Mouse (Mus musculus) left cerebral cortex, postnatal 10 days (tissue): ENCODE results near the gene Pop4. TPM values are rescaled to one million over a fixed set of nuclear protein-coding genes. Genes with fewer than 3 reads are reported as not detected.

Experiments used
- DNase-seq, 2 experiments: peaks; one replicate each; pipeline ENCODE4 v3.0.0; 2021 to 2022; ENCODE audit warnings: low spot score in 2 of 2, mixed read lengths in 1 of 2; ENCODE audit errors: extremely low spot score in 1 of 2
- intact Hi-C: fragments of 180-260 bp; cut with DNase I; formaldehyde crosslinking; loops from one replicate; pipeline ENCODE4 v1.15.1; 2025
- total RNA-seq, 2 experiments: library from RNA; stranded (reverse); gene quantifications; 2 replicates each; pipeline ENCODE4 v1.2.3; 2021

The Pop4 gene
- total RNA-seq, 2 experiments from 2014 or later, result 31.4 to 35.7 TPM

GRCm38 (mm10) chr7:38226226-38226625, 45.0 kb downstream of the Pop4 start:
- no peak for DNase-seq
- intact Hi-C loops, result no loop called here

- no peak for DNase-seq
- intact Hi-C loops, result no loop called here
Measured at GRCm38 (mm10) chr7:38224577-38225369, 46.5 kb downstream of the Pop4 start.

GRCm38 (mm10) chr7:38220866-38221265, 50.4 kb downstream of the Pop4 start:
- DNase-seq, result no peak
- intact Hi-C loops, result no loop called here

- DNase-seq, result no peak
- intact Hi-C loops, result no loop called here
Measured at GRCm38 (mm10) chr7:38219526-38219925, 51.7 kb downstream of the Pop4 start.

- no peak for DNase-seq
- intact Hi-C loops, result no loop called here
Measured at GRCm38 (mm10) chr7:38218631-38219367, 52.4 kb downstream of the Pop4 start.

- intact Hi-C loops, result no loop called here
- peak; percentile 51 to 80 for DNase-seq
Measured at GRCm38 (mm10) chr7:38217417-38218171, 53.6 kb downstream of the Pop4 start.

GRCm38 (mm10) chr7:38215697-38216096, 55.5 kb downstream of the Pop4 start:
- intact Hi-C loops, result no loop called here
- DNase-seq, result no peak

GRCm38 (mm10) chr7:38215281-38215680, 55.9 kb downstream of the Pop4 start:
- DNase-seq, result no peak
- intact Hi-C loops, result no loop called here

GRCm38 (mm10) chr7:38214473-38215214, 56.6 kb downstream of the Pop4 start:
- DNase-seq, result no peak

GRCm38 (mm10) chr7:38212651-38213062, 58.6 kb downstream of the Pop4 start:
- intact Hi-C loops, result no loop called here

More at GRCm38 (mm10) chr7:38214473-38215214, 56.6 kb downstream of the Pop4 start:
- intact Hi-C loops, result no loop called here

More at GRCm38 (mm10) chr7:38212651-38213062, 58.6 kb downstream of the Pop4 start:
- no peak for DNase-seq

Other genes starting within 250 kb of the Pop4 start
- gene Uri1, start 247.9 kb downstream of the Pop4 start, total RNA-seq, result 10 to 100 TPM; 39.5 to 40.5 TPM
- gene Ccne1, start 163.9 kb downstream of the Pop4 start, total RNA-seq, result 10 to 100 TPM; 13.0 to 15.2 TPM
- 10 to 100 TPM; 18.6 to 19.2 TPM for gene 1600014C10Rik, start 88.2 kb downstream of the Pop4 start, total RNA-seq
- under 1 TPM; 0.55 to 0.92 TPM for gene Plekhf1, start 43.4 kb downstream of the Pop4 start, total RNA-seq